Mouse (Mus musculus) forebrain, embryonic 11.5 days (tissue): ENCODE data around the gene Cdh23. TPM values are rescaled to one million over a fixed set of nuclear protein-coding genes. Genes with fewer than 3 reads are reported as not detected.

ENCODE experiments used
- ATAC-seq: fragments of 200-750 bp; cut with Nextera tagmentation; replicated peaks from 2 replicates; pipeline ENCODE4 v1.8.0; 2017; ENCODE audit warnings: moderate TSS enrichment; ENCODE audit not compliant: low FRiP score
- DNase-seq: peaks from one replicate; pipeline ENCODE4 v3.0.0-alpha.2; 2017; ENCODE audit warnings: low spot score
- H3K27ac ChIP-seq: fragments of 300-500 bp; sonication (generic); 2 replicates; pipeline ENCODE4 v1.5.1; 2014; ENCODE audit warnings: low read depth, low read length
- H3K27me3 ChIP-seq: fragments of 300-500 bp; sonication (generic); 2 replicates; pipeline ENCODE4 v1.6.1; 2014; ENCODE audit warnings: mild to moderate bottlenecking, low read length, mixed read lengths; ENCODE audit not compliant: control insufficient read depth, insufficient read depth
- H3K36me3 ChIP-seq: fragments of 300-500 bp; sonication (generic); 2 replicates; pipeline ENCODE4 v1.6.1; 2014; ENCODE audit warnings: mild to moderate bottlenecking, low read length, moderate library complexity, mixed read lengths; ENCODE audit not compliant: control insufficient read depth, insufficient read depth
- H3K4me1 ChIP-seq: fragments of 300-500 bp; sonication (generic); replicated peaks from 2 replicates; pipeline ENCODE4 v1.6.1; 2014; ENCODE audit warnings: low read length, mixed read lengths; ENCODE audit not compliant: control insufficient read depth, insufficient read depth
- H3K4me2 ChIP-seq: fragments of 300-500 bp; sonication (generic); 2 replicates; pipeline ENCODE4 v1.6.1; 2014; ENCODE audit warnings: low read depth, mild to moderate bottlenecking, low read length, moderate library complexity, mixed read lengths; ENCODE audit not compliant: severe bottlenecking
- H3K4me3 ChIP-seq: fragments of 300-500 bp; sonication (generic); 2 replicates; pipeline ENCODE4 v1.5.1; 2014; ENCODE audit warnings: low read depth, low read length
- H3K9ac ChIP-seq: fragments of 300-500 bp; sonication (generic); 2 replicates; pipeline ENCODE4 v1.6.1; 2014; ENCODE audit warnings: low read length
- H3K9me3 ChIP-seq: fragments of 300-500 bp; sonication (generic); 2 replicates; pipeline ENCODE4 v1.6.1; 2016; ENCODE audit warnings: low read length, mixed read lengths; ENCODE audit not compliant: control insufficient read depth
- WGBS: fragments of 180-500 bp; shearing (Covaris S2); extraction: QIAGEN DNeasy Blood & Tissue Kit; methylation state at CpG from one replicate; pipeline ENCODE4 v1.1.7; 2014; 5-methylcytosine and 5-hydroxymethylcytosine counted together
- polyA plus RNA-seq: library from polyadenylated mRNA; unstranded; fragments of >200 nt; fragmentation: Nextera tagmentation; extraction: Ambion mirVana; gene quantifications from 2 replicates; pipeline ENCODE4 v1.2.1, GENCODE M21; 2014

Cdh23 gene
- polyA plus RNA-seq, 1 experiment from 2014 or later: 0.36 TPM

DNA sequence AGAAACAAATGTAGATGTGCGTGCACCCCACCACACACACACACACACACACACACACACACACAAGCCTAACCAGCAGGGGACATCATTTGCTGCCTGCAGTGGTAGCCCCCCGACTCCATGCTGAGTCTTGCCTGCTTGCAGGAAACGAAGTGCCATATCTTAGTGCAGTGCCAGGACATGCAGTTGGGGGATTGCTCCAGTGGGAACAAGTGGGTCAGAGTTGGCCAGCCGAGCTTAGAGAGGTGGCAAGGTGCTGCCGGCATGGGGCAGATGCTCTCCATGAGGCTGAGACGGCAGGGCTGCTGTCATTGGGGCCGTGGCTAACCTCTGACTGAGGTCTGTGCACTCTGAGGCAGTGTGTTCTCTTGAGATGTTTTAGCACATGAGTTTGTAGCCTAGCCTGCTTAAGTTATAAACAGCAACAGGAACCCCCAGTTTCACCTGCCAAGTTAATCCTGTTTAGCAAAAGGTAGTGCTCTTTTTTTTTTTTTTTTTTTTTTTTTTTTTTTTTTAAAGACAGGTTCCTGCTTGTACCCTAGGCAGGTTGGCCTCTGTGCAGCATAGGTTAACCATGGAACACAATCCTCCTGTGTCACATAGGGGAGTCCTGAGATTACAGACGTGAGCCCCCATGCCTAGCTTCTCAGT, 416.9 kb downstream of the Cdh23 start:
- peaks cover 9% of the 10 kb centered on the region; the same call in 1 of the 2 replicates for H3K4me1 ChIP-seq

GRCm38 (mm10) chr10:60278786-60279185, 417.5 kb downstream of the Cdh23 start:
- DNase-seq (no peak), ATAC-seq (no peak)
- WGBS: 88% methylated on average over 3 of the region's 3 CpGs
- Histone ChIP-seq H3K4me1 (peaks cover 4% of the 10 kb centered on the region; the same call in 1 of the 2 replicates), H3K9me3 (no peaks in the 10 kb centered on the region), H3K4me3 (no peak overlapping the region; the same call in 1 of the 2 replicates), H3K9ac (no peak overlapping the region), H3K27me3 (no peaks in the 10 kb centered on the region), H3K36me3 (no peaks in the 10 kb centered on the region), H3K27ac (no peak overlapping the region), H3K4me2 (peak overlapping the region; percentile 89; the same call in 1 of the 2 replicates)

More for the DNA sequence above, 416.9 kb downstream of the Cdh23 start:
- Histone ChIP-seq H3K4me2 (peak overlapping the region; percentile 18; the same call in 1 of the 2 replicates), H3K9me3 (no peaks in the 10 kb centered on the region), H3K4me3 (no peak overlapping the region), H3K9ac (peak overlapping the region; percentile 17; the same call in 1 of the 2 replicates), H3K36me3 (no peaks in the 10 kb centered on the region), H3K27ac (no peak overlapping the region), H3K27me3 (no peaks in the 10 kb centered on the region)
- 77% methylated on average over 8 of the region's 8 CpGs for WGBS
- DNase-seq (no peak), ATAC-seq (no peak)

DNA sequence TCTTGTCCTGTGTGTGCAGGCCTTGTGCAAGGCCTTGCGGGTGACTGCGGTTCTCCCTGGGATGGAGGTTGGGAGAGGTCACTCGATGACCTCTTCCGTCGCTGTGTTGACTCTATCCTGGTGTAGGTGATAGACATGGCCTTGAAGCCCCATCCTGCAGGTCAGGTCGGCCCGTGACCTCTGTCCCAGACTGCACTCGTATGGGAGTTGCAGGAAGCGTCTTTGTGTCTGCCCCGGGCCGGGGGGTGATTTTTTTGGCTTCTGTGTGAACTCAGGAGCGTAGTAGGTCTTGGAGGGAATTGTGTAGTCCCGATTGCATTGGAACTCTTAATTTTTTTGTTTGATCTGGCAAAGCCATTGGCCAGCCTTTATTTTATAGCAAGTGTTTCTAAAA, 418.3 kb downstream of the Cdh23 start:
- H3K4me3 ChIP-seq: peak overlapping the region; percentile 69
- H3K4me1 ChIP-seq: peaks cover 4% of the 10 kb centered on the region; the same call in 1 of the 2 replicates
- H3K9me3 ChIP-seq: no peaks in the 10 kb centered on the region
- no peaks in the 10 kb centered on the region for H3K27me3 ChIP-seq
- H3K27ac ChIP-seq: peak overlapping the region; percentile 38; the same call in 1 of the 2 replicates
- no peaks in the 10 kb centered on the region for H3K36me3 ChIP-seq
- peak overlapping the region; percentile 89 for H3K4me2 ChIP-seq
- WGBS: 9% methylated on average over 13 of the region's 13 CpGs
- ATAC-seq (no peak), DNase-seq (no peak)
- peak overlapping the region; percentile 89 for H3K9ac ChIP-seq

DNA sequence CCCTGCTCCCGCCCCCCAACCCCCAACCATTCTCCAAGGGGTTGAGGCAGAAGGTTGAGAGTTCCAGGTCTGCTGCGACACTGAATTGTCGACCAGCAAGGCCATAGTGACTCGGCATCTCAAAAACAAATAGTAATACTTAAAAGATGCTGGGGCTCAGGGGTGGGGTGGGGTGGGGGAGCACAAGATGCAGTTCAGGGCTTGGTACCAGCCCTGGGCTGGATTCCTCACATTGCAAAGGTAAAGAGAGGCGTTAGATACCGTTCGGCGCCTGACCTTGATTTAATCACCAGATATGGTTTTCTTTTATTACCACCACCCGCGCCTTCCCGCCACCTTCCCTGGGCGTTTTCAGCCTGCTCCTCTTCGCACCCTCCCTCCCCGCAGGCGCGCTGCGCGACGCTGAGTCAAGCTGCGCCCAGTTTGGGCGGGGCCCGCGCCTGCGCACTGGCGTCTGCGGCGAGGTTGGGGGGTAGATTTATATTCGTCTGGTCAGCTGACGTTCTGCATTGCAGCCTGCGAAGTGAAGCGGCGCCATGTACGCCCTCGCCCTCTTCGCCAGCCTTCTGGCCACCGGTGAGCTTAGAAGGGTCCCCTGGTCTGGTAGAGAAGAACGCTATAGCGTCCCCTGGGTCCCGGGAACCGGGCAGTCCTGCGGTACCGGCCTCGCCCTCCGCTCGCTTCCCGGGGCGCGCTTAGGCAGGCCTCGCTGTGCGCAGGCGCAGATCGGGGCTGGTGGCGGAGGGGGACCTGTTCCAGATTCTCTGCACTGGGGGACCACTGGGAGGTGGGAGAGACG, 418.9 kb downstream of the Cdh23 start, which contains the start of gene Psap:
Gene Psap, plus strand, starts transcription at position 421 of the 799 bp plus-strand sequence.
- DNase-seq: peak; percentile 94
- Histone ChIP-seq H3K27me3 (no peaks in the 10 kb centered on the region), H3K36me3 (no peaks in the 10 kb centered on the region), H3K9me3 (no peaks in the 10 kb centered on the region), H3K27ac (peak within 1 kb of the TSS; percentile 38; the same call in 1 of the 2 replicates), H3K4me1 (peaks cover 4% of the 10 kb centered on the region; the same call in 1 of the 2 replicates), H3K4me3 (peak within 1 kb of the TSS; percentile 69), H3K4me2 (peak within 1 kb of the TSS; percentile 89), H3K9ac (peak within 1 kb of the TSS; percentile 89)
- 3% methylated on average over 54 of the region's 54 CpGs for WGBS
- peak; percentile 89 for ATAC-seq

DNA sequence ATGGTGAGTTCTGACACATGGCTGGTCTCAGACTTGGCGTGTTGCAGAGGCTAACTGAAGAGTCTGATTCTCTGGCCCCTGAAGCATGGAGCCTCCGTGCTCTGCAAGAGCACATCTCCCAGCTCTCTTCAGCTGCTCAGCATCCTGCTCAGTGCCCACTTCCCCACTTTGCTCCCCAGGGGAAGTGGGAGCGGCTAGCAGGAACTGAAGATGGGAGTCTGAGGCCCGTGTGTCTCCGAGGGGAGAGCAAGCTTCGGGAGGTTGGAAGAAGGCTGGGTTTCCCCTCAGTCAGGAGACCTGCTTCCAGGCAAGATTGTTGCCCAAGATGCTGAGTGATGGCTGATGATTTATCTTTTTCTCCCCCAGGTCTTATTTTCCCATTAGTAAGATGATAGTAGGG, 422.9 kb downstream of the Cdh23 start:
- ATAC-seq (no peak), DNase-seq (no peak)
- Histone ChIP-seq H3K36me3 (no peaks in the 10 kb centered on the region), H3K9ac (no peak overlapping the region), H3K4me3 (no peak overlapping the region), H3K27ac (no peak overlapping the region), H3K4me1 (no peaks in the 10 kb centered on the region), H3K9me3 (no peaks in the 10 kb centered on the region), H3K27me3 (no peaks in the 10 kb centered on the region), H3K4me2 (no peak overlapping the region)
- 78% methylated on average over 6 of the region's 6 CpGs for WGBS

- Histone ChIP-seq H3K27ac (no peak overlapping the region), H3K9me3 (no peaks in the 10 kb centered on the region), H3K27me3 (no peaks in the 10 kb centered on the region), H3K4me1 (no peaks in the 10 kb centered on the region), H3K9ac (no peak overlapping the region), H3K36me3 (no peaks in the 10 kb centered on the region), H3K4me3 (no peak overlapping the region), H3K4me2 (no peak overlapping the region)
- WGBS: 69% methylated on average over 6 of the region's 6 CpGs
- ATAC-seq (no peak), DNase-seq (no peak)
These were observed 424.0 kb downstream of the Cdh23 start for GRCm38 (mm10) chr10:60272241-60272640.

DNA sequence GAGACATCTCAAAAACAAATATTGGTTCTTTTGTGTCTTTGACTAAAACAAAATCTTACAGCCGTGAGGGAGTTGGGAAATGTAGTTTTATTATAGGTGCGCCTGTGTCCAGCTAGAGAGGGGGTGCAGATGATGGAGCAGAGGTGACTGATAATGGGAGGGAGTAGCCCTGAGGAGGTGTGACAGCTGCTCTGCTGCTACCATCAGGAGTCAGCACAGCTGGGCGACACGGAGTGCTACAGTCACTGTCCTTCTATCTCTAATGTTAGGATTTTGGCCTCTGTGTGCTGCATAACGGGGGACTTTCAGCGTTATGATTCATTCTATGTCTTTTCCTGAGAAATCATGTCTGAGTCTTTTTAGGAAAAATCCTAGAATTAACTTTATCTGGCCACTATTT, 425.3 kb downstream of the Cdh23 start:
- no peak overlapping the region for H3K9ac ChIP-seq
- H3K4me1 ChIP-seq: no peaks in the 10 kb centered on the region
- ATAC-seq (no peak), DNase-seq (no peak)
- no peaks in the 10 kb centered on the region for H3K9me3 ChIP-seq
- H3K4me3 ChIP-seq: no peak overlapping the region
- 78% methylated on average over 6 of the region's 6 CpGs for WGBS
- H3K4me2 ChIP-seq: no peak overlapping the region
- H3K36me3 ChIP-seq: no peaks in the 10 kb centered on the region
- H3K27ac ChIP-seq: no peak overlapping the region
- H3K27me3 ChIP-seq: no peaks in the 10 kb centered on the region

GRCm38 (mm10) chr10:60269141-60270064, 426.9 kb downstream of the Cdh23 start:
- Histone ChIP-seq H3K4me3 (no peak overlapping the region), H3K4me2 (no peak overlapping the region), H3K27ac (no peak overlapping the region), H3K4me1 (no peaks in the 10 kb centered on the region), H3K9ac (no peak overlapping the region), H3K27me3 (no peaks in the 10 kb centered on the region), H3K9me3 (no peaks in the 10 kb centered on the region), H3K36me3 (no peaks in the 10 kb centered on the region)
- DNase-seq: no peak
- ATAC-seq: no peak
- 86% methylated on average over 13 of the region's 13 CpGs for WGBS
